Mouse (Mus musculus) monocyte, adult 2 months (primary cell): Measurements from ENCODE around the gene Ppp2r5c.

Source experiments
- DNase-seq, 2 experiments: peaks; one replicate each; pipeline ENCODE4 v3.0.0; 2022; ENCODE audit warnings: low spot score in 2 of 2, low read depth in 1 of 2

The Ppp2r5c gene

GRCm38 (mm10) chr12:110601241-110602218, 154.6 kb downstream of the Ppp2r5c start, which contains the start of gene Dync1h1:
TSS of gene Dync1h1 (plus strand) at chr12:110601452.
- DNase-seq: peak; percentile 75 to 88

GRCm38 (mm10) chr12:110606161-110606560, 159.2 kb downstream of the Ppp2r5c start:
- DNase-seq: peak in 1 of 2 experiments; percentile 34

DNA sequence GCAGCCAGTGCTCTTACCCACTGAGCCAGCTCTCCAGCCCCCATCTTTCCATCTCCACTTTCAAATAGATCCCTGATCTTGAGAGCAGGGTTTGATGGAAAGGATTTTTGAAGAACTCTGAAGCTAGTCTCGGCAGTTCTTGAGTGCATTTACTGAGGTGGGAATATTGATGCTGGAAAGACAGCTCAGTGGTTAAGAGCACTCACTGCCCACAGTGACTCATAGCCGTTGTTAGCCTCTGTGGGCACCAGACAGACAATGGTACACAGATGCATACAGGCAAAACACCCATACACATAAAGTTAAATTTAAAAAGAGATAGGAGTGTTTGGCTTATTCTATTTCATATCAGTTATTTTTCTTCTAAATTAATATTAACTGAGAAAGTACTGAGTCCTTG, 159.8 kb downstream of the Ppp2r5c start:
- DNase-seq: no peak

GRCm38 (mm10) chr12:110608460-110609152, 161.7 kb downstream of the Ppp2r5c start:
- peak in 1 of 2 experiments; percentile 14 for DNase-seq

GRCm38 (mm10) chr12:110609153-110609497, 162.2 kb downstream of the Ppp2r5c start:
- no peak for DNase-seq

DNA sequence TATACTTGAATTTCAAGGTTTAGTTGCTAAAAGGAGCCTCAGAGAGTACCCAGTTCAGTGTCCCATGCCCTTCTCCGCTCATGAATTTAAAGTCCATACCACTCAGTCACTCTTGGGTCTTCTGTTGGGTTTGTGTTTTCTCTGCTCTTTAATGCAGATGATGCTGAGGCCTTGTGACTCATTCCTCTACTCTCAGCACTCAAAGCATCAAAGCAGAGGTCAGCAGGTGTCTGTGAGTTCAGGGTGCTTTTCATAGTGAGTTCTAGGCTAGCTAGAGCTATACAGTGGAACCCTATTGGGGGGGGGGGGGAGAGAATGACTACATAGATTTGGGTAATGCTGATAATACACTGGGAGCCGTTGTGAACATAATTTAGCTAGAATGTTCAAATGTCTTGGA, 163.8 kb downstream of the Ppp2r5c start:
- no peak for DNase-seq

DNA sequence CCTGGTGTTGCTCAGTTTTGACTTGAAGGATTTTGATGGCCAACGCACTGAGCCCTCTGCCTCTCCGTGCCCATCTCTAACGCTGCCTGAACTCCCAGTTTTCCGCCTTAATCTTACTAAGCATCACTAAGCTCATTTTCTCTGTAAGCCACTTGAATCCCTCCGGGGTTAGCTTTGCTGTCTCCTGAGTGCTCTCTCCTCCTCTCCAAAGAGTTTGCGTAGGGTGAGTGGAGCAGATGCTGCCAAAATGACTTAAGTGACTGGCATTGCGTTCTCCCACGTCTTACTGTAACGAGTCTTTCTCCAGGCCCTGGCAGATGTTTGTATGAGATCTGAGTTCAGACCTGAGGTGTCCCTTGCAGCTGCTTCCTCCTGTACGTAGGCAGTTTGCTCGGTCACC, 183.1 kb downstream of the Ppp2r5c start:
- DNase-seq: no peak
